Mouse (Mus musculus) T-helper 2 cell (primary cell): ENCODE measurements around the gene Celf2.
"Not testable (repeated sequence)": the region's sequence is repeated elsewhere in the genome, so short reads cannot be mapped to it uniquely, and the experiment has no call there.

Experiments
- in situ Hi-C: fragments of 300-600 bp; cut with MboI, MseI; formaldehyde crosslinking; loops from one replicate; pipeline ENCODE4 v1.15.1; 2025; ENCODE audit warnings: high pct_unique_total_duplicates

Celf2 gene

GRCm38 (mm10) chr2:7267166-7267565, 242.2 kb downstream of the Celf2 start:
- in situ Hi-C loops = no loop called here

DNA sequence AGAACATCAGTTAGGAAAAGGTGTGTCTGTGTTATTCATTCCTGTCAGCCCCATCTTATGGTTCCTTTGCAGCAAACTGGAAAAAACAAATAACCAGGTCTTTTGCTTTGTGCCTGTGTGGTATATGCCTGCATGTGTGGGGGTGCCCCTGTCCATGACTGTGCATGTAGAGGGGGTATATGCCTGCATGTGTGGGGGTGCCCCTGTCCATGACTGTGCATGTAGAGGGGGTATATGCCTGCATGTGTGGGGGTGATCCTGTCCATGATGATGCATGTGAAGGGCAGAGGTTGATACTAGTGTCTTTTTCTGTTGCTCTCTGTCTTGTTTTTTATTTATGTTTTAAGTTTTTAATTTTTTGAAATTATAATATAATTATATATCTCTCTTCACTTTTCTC, 246.7 kb downstream of the Celf2 start:
- in situ Hi-C loops = not testable (repeated sequence)

DNA sequence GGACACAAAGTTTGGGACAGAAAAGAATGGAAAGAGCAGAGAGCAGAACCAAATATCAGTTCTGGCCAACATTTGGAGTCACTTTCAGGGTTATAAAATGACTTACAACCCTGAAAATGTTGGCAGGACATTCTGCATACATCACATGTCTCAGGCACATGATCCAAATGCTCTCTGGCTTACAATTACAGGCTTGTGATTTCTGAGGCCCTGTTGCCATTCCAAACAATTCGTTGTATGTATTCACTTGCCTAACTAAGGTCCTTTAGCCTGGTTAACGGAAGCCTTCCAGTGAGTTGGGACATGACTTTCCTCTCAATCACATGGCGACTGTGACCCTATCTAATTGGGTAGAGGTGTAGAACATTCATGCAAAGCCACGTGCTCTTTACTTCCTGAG, 249.2 kb downstream of the Celf2 start:
- in situ Hi-C loops = no loop called here

GRCm38 (mm10) chr2:7259616-7260015, 249.7 kb downstream of the Celf2 start:
- in situ Hi-C loops = no loop called here

DNA sequence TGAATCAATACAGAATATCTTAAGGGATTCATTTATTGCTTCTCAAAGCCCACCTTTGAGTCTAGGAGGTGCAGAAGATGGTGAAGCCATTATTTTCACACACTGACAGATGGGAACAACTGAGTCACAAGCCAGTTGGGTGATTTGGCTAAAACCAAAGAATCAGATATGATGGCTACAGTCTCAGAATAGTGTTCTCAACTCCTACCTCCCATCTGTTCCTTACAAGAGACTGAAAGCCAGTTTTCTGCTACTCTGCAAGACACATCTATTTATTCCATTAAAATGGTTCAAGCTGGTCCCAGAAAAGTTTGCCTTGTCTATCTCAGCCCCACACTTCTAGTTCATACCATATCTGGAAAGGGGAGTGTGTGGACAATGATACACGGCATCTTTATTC, 253.3 kb downstream of the Celf2 start:
- in situ Hi-C loops = no loop called here

DNA sequence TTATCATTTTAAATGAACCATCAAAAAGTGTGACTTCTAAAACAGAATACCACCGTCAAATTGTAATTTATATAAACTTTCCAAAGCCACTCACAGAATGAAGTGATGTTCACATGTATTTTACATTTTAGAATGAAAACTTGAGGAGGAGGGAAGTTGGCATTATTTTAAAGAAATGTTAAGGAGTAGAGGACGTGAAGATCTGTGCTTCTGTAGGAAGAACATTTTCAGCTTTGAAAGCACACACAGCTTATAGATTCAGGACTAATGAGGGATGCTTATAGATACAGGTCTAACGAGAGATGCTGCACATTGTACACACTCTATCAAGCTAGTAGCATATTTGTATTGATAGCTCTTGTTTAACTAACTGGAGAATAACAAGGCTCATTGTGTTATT, 254.0 kb downstream of the Celf2 start:
- in situ Hi-C loops = no loop called here

DNA sequence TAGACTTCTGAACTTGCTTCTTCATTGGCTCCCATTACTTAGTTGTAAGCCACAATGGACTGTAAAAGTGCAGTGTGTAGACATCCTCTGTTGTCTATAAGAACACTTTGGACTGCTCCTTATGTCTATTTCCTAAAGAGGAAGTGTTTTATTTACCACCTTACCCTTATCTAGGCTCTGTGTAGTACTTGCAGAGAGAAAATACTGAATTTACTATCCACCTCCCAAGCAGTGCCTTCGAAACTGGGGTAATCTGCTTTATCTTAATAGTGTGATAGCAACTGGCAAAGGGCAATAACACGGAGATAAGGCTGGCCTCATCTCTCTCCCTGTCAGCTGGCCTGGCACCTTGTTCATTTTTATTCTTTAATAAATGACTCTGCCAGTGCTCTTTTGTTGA, 259.0 kb downstream of the Celf2 start:
- in situ Hi-C loops = no loop called here

- in situ Hi-C loops = no loop called here
Measured at GRCm38 (mm10) chr2:7249002-7249401, 260.4 kb downstream of the Celf2 start.

- in situ Hi-C loops = no loop called here
Measured at GRCm38 (mm10) chr2:7245958-7246774, 263.2 kb downstream of the Celf2 start.

DNA sequence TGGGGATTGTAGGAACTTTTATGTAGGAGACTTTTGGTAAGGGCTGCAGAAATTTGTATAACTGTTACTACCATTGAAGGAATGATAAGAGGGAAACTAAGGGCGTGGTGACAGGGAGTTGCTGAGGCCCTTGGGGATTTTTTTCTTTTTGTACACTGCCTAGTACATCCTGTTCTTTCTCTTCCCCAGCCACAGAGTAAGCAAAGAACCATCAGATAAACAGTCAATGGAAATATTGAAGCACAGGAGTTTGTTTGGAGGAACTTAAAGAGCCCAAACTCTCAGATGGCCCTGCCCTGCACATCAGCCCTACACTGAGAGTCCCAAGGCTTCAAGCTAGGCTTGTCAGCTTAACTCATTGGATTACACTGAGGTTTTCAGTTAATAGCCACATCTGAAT, 267.2 kb downstream of the Celf2 start:
- in situ Hi-C loops = no loop called here

DNA sequence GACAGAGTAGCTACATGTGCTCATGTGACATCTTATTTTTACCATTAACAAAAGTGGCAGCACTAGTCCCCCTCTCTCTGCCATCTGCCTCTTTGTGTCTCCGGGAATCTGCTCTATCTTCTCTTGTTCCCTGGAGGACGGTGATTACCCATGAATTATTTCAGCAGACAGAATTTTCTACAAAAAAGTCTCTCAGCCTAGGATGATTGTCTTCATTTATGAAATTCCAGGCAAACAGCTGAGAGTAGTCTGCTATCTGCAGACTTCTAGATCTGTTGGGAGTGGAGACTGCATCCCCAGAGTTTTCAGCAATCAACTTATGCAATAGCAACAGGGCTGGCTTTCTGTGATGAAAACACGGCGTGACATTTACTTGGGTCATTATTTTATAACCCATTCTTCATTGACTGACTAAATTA, 267.8 kb downstream of the Celf2 start:
- in situ Hi-C loops = no loop called here

- in situ Hi-C loops = no loop called here
Measured at GRCm38 (mm10) chr2:7237283-7237682, 272.1 kb downstream of the Celf2 start.

GRCm38 (mm10) chr2:7236452-7236851, 272.9 kb downstream of the Celf2 start:
- in situ Hi-C loops = no loop called here

GRCm38 (mm10) chr2:7235059-7235741, 274.2 kb downstream of the Celf2 start:
- in situ Hi-C loops = no loop called here

DNA sequence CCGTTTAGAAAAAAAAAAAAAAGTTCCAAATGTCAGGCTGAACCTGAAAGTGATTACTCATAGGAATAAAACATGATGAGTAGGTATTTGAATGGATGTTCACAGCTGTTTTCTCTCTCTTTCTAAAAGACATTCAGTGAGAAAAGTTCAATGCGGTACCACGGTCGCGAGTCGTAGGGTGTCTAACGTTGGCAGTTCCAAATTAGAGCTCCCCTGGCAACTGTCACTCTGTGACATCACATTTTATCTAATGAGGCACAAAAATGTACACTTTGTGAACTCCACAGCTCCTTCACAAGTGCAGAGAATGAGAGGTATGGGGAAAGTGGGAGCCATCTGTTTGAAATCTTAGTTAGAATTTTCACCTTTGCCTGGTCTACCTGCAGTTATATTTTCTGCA, 274.8 kb downstream of the Celf2 start:
- in situ Hi-C loops = no loop called here

- in situ Hi-C loops = no loop called here
Measured at GRCm38 (mm10) chr2:7233411-7233810, 276.0 kb downstream of the Celf2 start.

DNA sequence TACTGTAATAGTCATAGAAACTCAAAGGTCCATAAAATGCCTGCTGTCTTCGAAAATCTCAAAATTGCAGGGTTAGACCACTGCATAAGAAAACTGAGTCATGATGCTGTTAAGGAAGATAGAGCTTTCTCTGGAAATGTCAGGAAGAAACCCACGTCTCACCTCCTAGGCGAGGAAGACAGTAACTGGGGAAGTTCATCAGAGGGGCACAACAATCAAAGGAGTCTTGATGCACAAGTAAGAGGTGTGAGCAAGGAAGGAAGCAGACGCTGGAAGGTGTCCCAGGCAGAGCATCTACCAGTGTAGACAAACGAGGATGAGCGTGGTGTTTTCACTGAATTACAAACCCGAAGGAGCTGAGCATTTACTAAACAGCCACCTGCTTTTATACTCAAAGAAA, 282.6 kb downstream of the Celf2 start:
- in situ Hi-C loops = no loop called here

GRCm38 (mm10) chr2:7224346-7225071, 284.9 kb downstream of the Celf2 start:
- in situ Hi-C loops = no loop called here

GRCm38 (mm10) chr2:7223538-7223937, 285.8 kb downstream of the Celf2 start:
- in situ Hi-C loops = no loop called here

- in situ Hi-C loops = no loop called here
Measured at GRCm38 (mm10) chr2:7222886-7223285, 286.5 kb downstream of the Celf2 start.

GRCm38 (mm10) chr2:7221856-7222255, 287.5 kb downstream of the Celf2 start:
- in situ Hi-C loops = no loop called here

DNA sequence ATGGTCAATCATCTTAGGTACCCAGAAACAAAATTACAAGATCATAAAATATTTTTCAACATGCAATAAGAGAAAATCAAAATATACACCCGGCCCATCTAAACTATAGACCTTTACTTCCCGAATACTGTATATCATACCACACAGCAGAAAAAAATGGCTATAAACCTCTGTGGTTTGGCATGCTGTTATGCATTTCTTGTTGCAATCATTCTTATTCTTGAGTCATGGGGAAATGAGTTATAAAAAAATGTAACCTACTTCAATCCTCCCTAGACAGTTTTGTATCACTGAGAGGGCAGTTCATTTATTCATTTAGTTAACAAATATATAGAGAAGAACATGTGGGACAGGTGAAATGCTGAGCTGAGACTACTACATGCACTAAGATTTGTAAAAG, 291.3 kb downstream of the Celf2 start:
- in situ Hi-C loops = no loop called here
